Mouse (Mus musculus) liver, embryonic 12.5 days (tissue): Measurements from ENCODE around the gene Lypla2. TPM values are rescaled to one million over a fixed set of nuclear protein-coding genes. Genes with fewer than 3 reads are reported as not detected.

ENCODE experiments used
- polyA plus RNA-seq: library from polyadenylated mRNA; unstranded; fragments of >200 nt; fragmentation: Nextera tagmentation; extraction: Ambion mirVana; gene quantifications from 2 replicates; pipeline ENCODE4 v1.2.1, GENCODE M21; 2016

Lypla2 gene
- polyA plus RNA-seq, 1 experiment from 2014 or later, result 61.7 TPM

Other genes with a start within 250 kb of the Lypla2 start
- 0.19 and 0.37 TPM in 2 replicates for gene Il22ra1, start 244.5 kb downstream of the Lypla2 start, polyA plus RNA-seq
- gene Myom3, start 212.9 kb downstream of the Lypla2 start, polyA plus RNA-seq, result 0.11 and 0.18 TPM in 2 replicates
- 157 TPM in 2 replicates for gene Srsf10, start 116.9 kb downstream of the Lypla2 start, polyA plus RNA-seq
- 91.1 and 98.9 TPM in 2 replicates for gene Pnrc2, start 98.8 kb downstream of the Lypla2 start, polyA plus RNA-seq
- 3.9 and 4.3 TPM in 2 replicates for gene Cnr2, start 77.2 kb downstream of the Lypla2 start, polyA plus RNA-seq
- gene Fuca1, start 51.9 kb downstream of the Lypla2 start, polyA plus RNA-seq, result 22.2 and 23.8 TPM in 2 replicates
- 67.4 and 71.1 TPM in 2 replicates for gene Hmgcl, start 26.2 kb downstream of the Lypla2 start, polyA plus RNA-seq
- 36.0 and 41.2 TPM in 2 replicates for gene Gale, start 8.9 kb downstream of the Lypla2 start, polyA plus RNA-seq
- 115 and 121 TPM in 2 replicates for gene Pithd1, start 14.6 kb upstream of the Lypla2 start, polyA plus RNA-seq
- gene Eloa, start 49.1 kb upstream of the Lypla2 start, polyA plus RNA-seq, result 38.2 and 39.4 TPM in 2 replicates
- gene Rpl11, start 80.8 kb upstream of the Lypla2 start, polyA plus RNA-seq, result 350 and 362 TPM in 2 replicates
- gene Id3, start 170.9 kb upstream of the Lypla2 start, polyA plus RNA-seq, result 80.9 and 88.1 TPM in 2 replicates
- 63.4 and 69.1 TPM in 2 replicates for gene E2f2, start 199.8 kb upstream of the Lypla2 start, polyA plus RNA-seq
- 1.5 and 1.9 TPM in 2 replicates for gene Asap3, start 233.7 kb upstream of the Lypla2 start, polyA plus RNA-seq